Mouse (Mus musculus) forebrain, embryonic 14.5 days (tissue): Measurements from ENCODE around the gene Sema6d. TPM values are rescaled to one million over a fixed set of nuclear protein-coding genes. Genes with fewer than 3 reads are reported as not detected.

Experiments used
- ATAC-seq: fragments of 200-750 bp; cut with Nextera tagmentation; 2 replicates; pipeline ENCODE4 v1.8.0; 2017; ENCODE audit warnings: mild to moderate bottlenecking, moderate library complexity
- DNase-seq: peaks from one replicate; pipeline ENCODE4 v3.0.0-alpha.2; 2015; ENCODE audit warnings: low spot score
- H3K27ac ChIP-seq: fragments of 300-500 bp; sonication (generic); 2 replicates; pipeline ENCODE4 v1.5.1; 2014; ENCODE audit warnings: low read depth, mild to moderate bottlenecking, control low read depth, low read length, moderate library complexity
- H3K27me3 ChIP-seq: fragments of 300-500 bp; sonication (generic); replicated peaks from 2 replicates; pipeline ENCODE4 v1.6.1; 2014; ENCODE audit warnings: low read length, control low read depth, mixed read lengths; ENCODE audit not compliant: control insufficient read depth, insufficient read depth
- H3K36me3 ChIP-seq: fragments of 300-500 bp; sonication (generic); 2 replicates; pipeline ENCODE4 v1.6.1; 2014; ENCODE audit warnings: low read length, control low read depth; ENCODE audit not compliant: control insufficient read depth, insufficient read depth
- H3K4me1 ChIP-seq: fragments of 300-500 bp; sonication (generic); 2 replicates; pipeline ENCODE4 v1.6.1; 2014; ENCODE audit warnings: antibody characterized with exemption, low read length, control low read depth; ENCODE audit not compliant: control insufficient read depth, insufficient read depth
- H3K4me2 ChIP-seq: fragments of 300-500 bp; sonication (generic); 2 replicates; pipeline ENCODE4 v1.6.1; 2014; ENCODE audit warnings: mild to moderate bottlenecking, control low read depth, low read length
- H3K4me3 ChIP-seq: fragments of 300-500 bp; sonication (generic); 2 replicates; pipeline ENCODE4 v1.5.1; 2014; ENCODE audit warnings: low read depth, low read length, control low read depth
- H3K9ac ChIP-seq: fragments of 300-500 bp; sonication (generic); 2 replicates; pipeline ENCODE4 v1.6.1; 2014; ENCODE audit warnings: mild to moderate bottlenecking, low read length, control low read depth, moderate library complexity
- H3K9me3 ChIP-seq: fragments of 300-500 bp; sonication (generic); replicated peaks from 2 replicates; pipeline ENCODE4 v1.6.1; 2016; ENCODE audit warnings: low read length, control low read depth, mixed read lengths; ENCODE audit not compliant: control insufficient read depth
- WGBS: fragments of 180-500 bp; shearing (Covaris S2); extraction: QIAGEN DNeasy Blood & Tissue Kit; methylation state at CpG from one replicate; pipeline ENCODE4 v1.1.7; 2014; 5-methylcytosine and 5-hydroxymethylcytosine counted together
- polyA plus RNA-seq: library from polyadenylated mRNA; unstranded; fragments of >200 nt; fragmentation: Nextera tagmentation; extraction: Ambion mirVana; gene quantifications from 2 replicates; pipeline ENCODE4 v1.2.1, GENCODE M21; 2014

Sema6d gene
- polyA plus RNA-seq, 1 experiment from 2014 or later = 15.7 TPM

DNA sequence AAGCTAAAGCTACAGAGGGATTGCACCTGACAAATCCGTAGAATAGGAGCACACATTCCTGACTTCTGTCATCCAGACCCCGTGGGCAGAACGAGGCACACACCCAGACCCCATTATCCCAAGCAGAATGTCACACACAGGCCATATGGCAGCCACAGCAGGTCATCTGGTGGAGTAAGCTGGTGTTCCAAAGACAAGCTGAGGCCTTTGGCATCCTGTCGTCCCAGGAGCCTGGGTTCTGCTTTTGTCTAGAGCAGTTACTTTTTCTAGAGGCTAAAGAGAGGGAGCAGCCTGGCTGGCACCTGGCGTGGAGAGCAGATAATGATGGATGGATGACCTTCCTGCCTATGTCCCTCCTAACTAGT lies 551.4 kb downstream of the Sema6d start:
- Histone ChIP-seq H3K4me1 (peaks cover 6% of the 10 kb centered on the region; the same call in 1 of the 2 replicates), H3K4me3 (no peak overlapping the region), H3K27ac (peak overlapping the region; percentile 33; the same call in 1 of the 2 replicates), H3K9me3 (no peaks in the 10 kb centered on the region), H3K27me3 (no peaks in the 10 kb centered on the region), H3K9ac (no peak overlapping the region), H3K4me2 (no peak overlapping the region), H3K36me3 (no peaks in the 10 kb centered on the region)
- peak; percentile 57 for DNase-seq
- WGBS = 21% methylated on average over 5 of the region's 5 CpGs
- ATAC-seq = peak; percentile 51; the same call in 1 of the 2 replicates

GRCm38 (mm10) chr2:124642131-124642530 lies 552.4 kb downstream of the Sema6d start:
- Histone ChIP-seq H3K9ac (no peak overlapping the region), H3K27me3 (no peaks in the 10 kb centered on the region), H3K27ac (no peak overlapping the region), H3K4me2 (no peak overlapping the region), H3K4me1 (peaks cover 3% of the 10 kb centered on the region; the same call in 1 of the 2 replicates), H3K4me3 (no peak overlapping the region), H3K36me3 (no peaks in the 10 kb centered on the region), H3K9me3 (no peaks in the 10 kb centered on the region)
- no peak for ATAC-seq
- no peak for DNase-seq
- WGBS = 66% methylated on average over 3 of the region's 3 CpGs

- no peak overlapping the region for H3K4me2 ChIP-seq
- H3K9ac ChIP-seq = no peak overlapping the region
- H3K27ac ChIP-seq = no peak overlapping the region
- ATAC-seq (no peak), DNase-seq (no peak)
- no peak overlapping the region for H3K4me3 ChIP-seq
- no peaks in the 10 kb centered on the region for H3K27me3 ChIP-seq
- H3K9me3 ChIP-seq = no peaks in the 10 kb centered on the region
- 94% methylated on average over 2 of the region's 2 CpGs for WGBS
- H3K36me3 ChIP-seq = 0 out of 2 replicates have a peak, but pooled peaks cover 3% of the 10 kb centered on the region
- H3K4me1 ChIP-seq = peaks cover 2% of the 10 kb centered on the region; the same call in 1 of the 2 replicates
Measured at GRCm38 (mm10) chr2:124650609-124651008, 560.8 kb downstream of the Sema6d start.

DNA sequence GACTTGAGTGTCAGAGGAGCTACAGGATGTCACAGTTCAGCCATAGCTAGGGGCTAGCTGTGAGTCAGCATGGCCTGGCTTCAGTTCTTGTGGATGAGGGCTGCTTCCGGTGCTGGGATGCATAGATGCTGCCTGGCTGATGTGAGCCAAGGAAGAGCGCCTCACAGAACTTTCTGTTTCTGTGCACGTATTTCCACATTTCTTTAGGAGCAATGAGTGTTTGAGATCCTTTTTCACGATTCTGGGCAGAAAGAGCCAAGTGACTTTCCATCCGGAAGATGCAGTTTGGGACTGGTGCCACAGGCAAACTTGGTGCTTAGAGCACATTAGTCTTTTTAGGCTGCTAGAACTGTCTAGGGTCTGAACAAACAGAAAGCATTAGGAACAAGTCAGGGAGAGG lies 561.4 kb downstream of the Sema6d start:
- ATAC-seq (no peak), DNase-seq (no peak)
- Histone ChIP-seq H3K27me3 (no peaks in the 10 kb centered on the region), H3K4me1 (peaks cover 2% of the 10 kb centered on the region; the same call in 1 of the 2 replicates), H3K36me3 (0 out of 2 replicates have a peak, but pooled peaks cover 8% of the 10 kb centered on the region), H3K9me3 (no peaks in the 10 kb centered on the region), H3K9ac (no peak overlapping the region), H3K4me3 (no peak overlapping the region), H3K4me2 (no peak overlapping the region), H3K27ac (no peak overlapping the region)
- WGBS = 84% methylated on average over 5 of the region's 5 CpGs

- DNase-seq = peak; percentile 61
- no peaks in the 10 kb centered on the region for H3K9me3 ChIP-seq
- no peak overlapping the region; the same call in 1 of the 2 replicates for H3K27ac ChIP-seq
- no peak overlapping the region for H3K4me3 ChIP-seq
- peaks cover 2% of the 10 kb centered on the region; the same call in 1 of the 2 replicates for H3K4me1 ChIP-seq
- H3K36me3 ChIP-seq = peaks cover 17% of the 10 kb centered on the region
- peak; percentile 56; the same call in 1 of the 2 replicates for ATAC-seq
- H3K27me3 ChIP-seq = no peaks in the 10 kb centered on the region
- H3K9ac ChIP-seq = no peak overlapping the region
- H3K4me2 ChIP-seq = no peak overlapping the region
- 76% methylated on average over 7 of the region's 7 CpGs for WGBS
Measured at GRCm38 (mm10) chr2:124653161-124653560, 563.4 kb downstream of the Sema6d start.

DNA sequence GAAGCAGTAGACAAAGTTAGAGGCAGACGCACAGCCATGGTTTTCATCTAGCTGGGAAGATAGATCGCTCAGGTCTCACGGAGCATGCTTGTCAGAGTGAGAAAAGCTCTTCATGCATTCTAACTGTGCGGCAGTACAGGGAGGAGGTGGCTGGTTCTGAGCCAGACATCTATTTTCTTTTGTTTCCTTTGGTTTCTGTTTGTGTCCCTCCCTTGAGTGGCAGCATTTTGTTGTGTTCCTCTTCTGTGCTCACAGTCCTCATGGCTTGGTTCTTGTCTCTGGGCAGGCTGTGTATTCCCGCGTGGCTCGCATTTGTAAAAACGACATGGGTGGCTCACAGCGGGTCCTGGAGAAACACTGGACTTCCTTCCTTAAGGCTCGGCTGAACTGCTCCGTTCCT lies 567.6 kb downstream of the Sema6d start:
- H3K27me3 ChIP-seq = no peaks in the 10 kb centered on the region
- H3K9me3 ChIP-seq = no peaks in the 10 kb centered on the region
- H3K4me3 ChIP-seq = no peak overlapping the region
- no peak overlapping the region for H3K27ac ChIP-seq
- H3K9ac ChIP-seq = no peak overlapping the region
- peaks cover 2% of the 10 kb centered on the region; the same call in 1 of the 2 replicates for H3K4me1 ChIP-seq
- no peak overlapping the region for H3K4me2 ChIP-seq
- WGBS = 68% methylated on average over 11 of the region's 11 CpGs
- no peak for ATAC-seq
- DNase-seq = no peak
- H3K36me3 ChIP-seq = peaks cover 48% of the 10 kb centered on the region

GRCm38 (mm10) chr2:124658374-124658773 lies 568.6 kb downstream of the Sema6d start:
- Histone ChIP-seq H3K27ac (no peak overlapping the region), H3K9ac (no peak overlapping the region), H3K9me3 (no peaks in the 10 kb centered on the region), H3K36me3 (peaks cover 48% of the 10 kb centered on the region), H3K4me2 (no peak overlapping the region), H3K27me3 (no peaks in the 10 kb centered on the region), H3K4me1 (no peaks in the 10 kb centered on the region), H3K4me3 (no peak overlapping the region)
- ATAC-seq = peak; percentile 35; the same call in 1 of the 2 replicates
- WGBS = 84% methylated on average over 14 of the region's 14 CpGs
- no peak for DNase-seq

DNA sequence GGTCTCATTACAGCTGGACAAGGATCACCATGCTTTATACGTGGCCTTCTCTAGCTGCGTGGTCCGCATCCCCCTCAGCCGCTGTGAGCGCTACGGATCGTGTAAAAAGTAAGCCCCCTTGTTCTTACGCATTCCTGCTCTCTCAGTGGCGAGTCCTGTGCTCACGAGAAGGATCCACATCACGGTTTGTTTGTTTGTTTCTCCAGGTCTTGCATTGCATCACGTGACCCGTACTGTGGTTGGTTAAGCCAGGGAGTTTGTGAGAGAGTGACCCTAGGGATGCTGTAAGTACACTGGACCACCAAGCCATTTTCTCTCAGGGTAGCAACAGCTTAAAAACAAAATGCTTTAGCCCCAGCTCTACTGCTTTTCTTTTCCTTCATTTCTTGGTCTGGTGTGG lies 569.8 kb downstream of the Sema6d start:
- no peaks in the 10 kb centered on the region for H3K27me3 ChIP-seq
- DNase-seq (no peak), ATAC-seq (no peak)
- peaks cover 57% of the 10 kb centered on the region for H3K36me3 ChIP-seq
- H3K4me1 ChIP-seq = no peaks in the 10 kb centered on the region
- H3K9me3 ChIP-seq = no peaks in the 10 kb centered on the region
- no peak overlapping the region for H3K4me2 ChIP-seq
- no peak overlapping the region for H3K4me3 ChIP-seq
- 87% methylated on average over 13 of the region's 13 CpGs for WGBS
- no peak overlapping the region for H3K27ac ChIP-seq
- H3K9ac ChIP-seq = no peak overlapping the region

- Histone ChIP-seq H3K9ac (no peak overlapping the region), H3K9me3 (no peaks in the 10 kb centered on the region), H3K4me1 (no peaks in the 10 kb centered on the region), H3K36me3 (peaks cover 61% of the 10 kb centered on the region), H3K27me3 (no peaks in the 10 kb centered on the region), H3K4me2 (no peak overlapping the region), H3K27ac (no peak overlapping the region), H3K4me3 (no peak overlapping the region)
- 88% methylated on average over 5 of the region's 5 CpGs for WGBS
- no peak for ATAC-seq
- DNase-seq = no peak
Measured at GRCm38 (mm10) chr2:124660686-124661085, 570.9 kb downstream of the Sema6d start.
